Mouse (Mus musculus): Measurements from ENCODE around the gene Braf.

GRCm38 (mm10) chr6:39680524-39680923, 44.7 kb downstream of the Braf start:
- TF ChIP-seq POLR2A (IDR thresholded peaks at IDR 0.05; ENCODE audit: borderline replicate concordance, control insufficient read depth, low read depth, low read length) (no peak), CTCF (IDR thresholded peaks at IDR 0.05; ENCODE audit: control insufficient read depth, insufficient read depth, low read length) (no peak)

All from bone marrow, adult 2 months (tissue).